8 mouse cellular contexts compared by ENCODE assay signal in genomic region chr10:86492089-86492907, GRCm38 (mm10). TPM values are rescaled to one million over a fixed set of nuclear protein-coding genes. Genes with fewer than 3 reads are reported as not detected.
A peak's percentile ranks its signal among the peaks of the same experiment; 100 is the strongest.
DNase-seq lines count a peak whose midpoint lies in the region; ATAC-seq and TF ChIP-seq lines count a peak whose summit lies in the region.

No protein-coding gene starts in this region.

- WGBS in hindbrain, embryonic 13.5 days = 44% methylated on average over 2 of the region's 2 CpGs
- 50% methylated on average over 2 of the region's 2 CpGs for WGBS in midbrain, embryonic 10.5 days

- TF ChIP-seq POLR2A in cortical plate, adult 2 months (IDR thresholded peaks at IDR 0.05; ENCODE audit: extremely low read depth, insufficient read depth, low read length) = no peak

- intact Hi-C loops in gastrocnemius, postnatal 14 days (cut with DNase I; ENCODE audit: low total_unique reads) = no loop called here
- intact Hi-C loops in heart, postnatal 14 days (cut with DNase I) = no loop called here

- H3K4me2 ChIP-seq in hindbrain, embryonic 13.5 days = peak overlapping the region; percentile 69

- peak overlapping the region; percentile 8; the same call in 1 of the 2 replicates for H3K4me3 ChIP-seq in cortical plate, adult 2 months (ENCODE audit: insufficient read depth, low read length)
- H3K4me3 ChIP-seq in hindbrain, embryonic 13.5 days = peak overlapping the region; percentile 46
- peak overlapping the region; percentile 45 for H3K4me3 ChIP-seq in midbrain, embryonic 10.5 days

- no peaks in the 10 kb centered on the region for H3K9me3 ChIP-seq in hindbrain, embryonic 13.5 days
- no peaks in the 10 kb centered on the region for H3K9me3 ChIP-seq in midbrain, embryonic 10.5 days (replicated peaks)

- DNase-seq in cerebellum, postnatal 14 days = peak; percentile 79 to 80
- no peak for DNase-seq in cerebellum, adult 9-11 months
- DNase-seq in midbrain, embryonic 10.5 days (ENCODE audit: low spot score) = peak; percentile 44
- DNase-seq in gastrocnemius, postnatal 14 days = no peak
- DNase-seq in gastrocnemius, adult 18-20 months (ENCODE audit: low spot score) = no peak
- DNase-seq in heart, postnatal 14 days = no peak

- no peak for TF ChIP-seq CTCF in cortical plate, adult 2 months (IDR thresholded peaks at IDR 0.05; ENCODE audit: extremely low read depth, insufficient read depth, low read length)

- H3K4me1 ChIP-seq in cortical plate, adult 2 months (ENCODE audit: control insufficient read depth, insufficient read depth, low read length) = peaks cover 9% of the 10 kb centered on the region
- H3K4me1 ChIP-seq in hindbrain, embryonic 13.5 days (replicated peaks) = peaks cover 42% of the 10 kb centered on the region
- peaks cover 21% of the 10 kb centered on the region for H3K4me1 ChIP-seq in midbrain, embryonic 10.5 days

- no peak overlapping the region for H3K27ac ChIP-seq in cortical plate, adult 2 months (ENCODE audit: insufficient read depth, low read length)
- peak overlapping the region; percentile 92 for H3K27ac ChIP-seq in hindbrain, embryonic 13.5 days
- H3K27ac ChIP-seq in midbrain, embryonic 10.5 days (replicated peaks) = peak overlapping the region; percentile 86

- no peaks in the 10 kb centered on the region for H3K36me3 ChIP-seq in hindbrain, embryonic 13.5 days
- no peaks in the 10 kb centered on the region for H3K36me3 ChIP-seq in midbrain, embryonic 10.5 days

- peak; percentile 91 for ATAC-seq in hindbrain, embryonic 13.5 days (ENCODE audit: low FRiP score)

- H3K9ac ChIP-seq in hindbrain, embryonic 13.5 days = peak overlapping the region; percentile 80

- H3K27me3 ChIP-seq in hindbrain, embryonic 13.5 days = no peaks in the 10 kb centered on the region
- no peaks in the 10 kb centered on the region for H3K27me3 ChIP-seq in midbrain, embryonic 10.5 days (ENCODE audit: low read depth, poor library complexity, severe bottlenecking)

RNA-seq across cellular contexts. Expression of gene Syn3, which starts 6.4 kb away (rescaled TPM):
- 7.1 and 7.5 TPM in 2 replicates for polyA plus RNA-seq in cortical plate, adult 2 months (2012; rRNA removed)
- polyA plus RNA-seq in hindbrain, embryonic 13.5 days (2015; fragmentation: Nextera tagmentation; extraction: Ambion mirVana) = 16.7 and 18.3 TPM in 2 replicates
- polyA plus RNA-seq in midbrain, embryonic 10.5 days (2016; fragmentation: Nextera tagmentation; extraction: Ambion mirVana) = 3.0 and 5.3 TPM in 2 replicates
- under 1 TPM; 0.13 to 0.27 TPM for total RNA-seq in gastrocnemius, postnatal 14 days (2021)
- under 1 TPM; 0.30 to 0.31 TPM for total RNA-seq in gastrocnemius, adult 18-20 months (2021)
- under 1 TPM; 0.32 to 0.36 TPM for total RNA-seq in heart, postnatal 14 days (2021)

Comparison
In these comparisons a context has a peak if more than half of its experiments do, and no peak if none do; other contexts are left out.
1. DNase-seq: peak in cerebellum, postnatal 14 days (2 of 2) and midbrain, embryonic 10.5 days (single experiment); none in cerebellum, adult 9-11 months (single experiment), gastrocnemius, postnatal 14 days (single experiment), gastrocnemius, adult 18-20 months (single experiment) and heart, postnatal 14 days (0 of 2).
2. Peak in every context shown above with its lines, with median percentiles within 50 percentile points of each other: H3K4me3 ChIP-seq.